Mouse (Mus musculus) testis, adult 2 months (tissue): ENCODE data around the gene Prdm16. TPM values are rescaled to one million over a fixed set of nuclear protein-coding genes. Genes with fewer than 3 reads are reported as not detected.

ENCODE experiments used
- H3K27ac ChIP-seq: fragments of 200-500 bp; 2 replicates; pipeline ENCODE4 v1.5.1; 2012; ENCODE audit warnings: low read depth, low read length; ENCODE audit not compliant: control insufficient read depth, insufficient read depth
- H3K27me3 ChIP-seq: fragments of 200-500 bp; 2 replicates; pipeline ENCODE4 v1.6.1; 2012; ENCODE audit warnings: mild to moderate bottlenecking, low read length, moderate library complexity; ENCODE audit not compliant: control insufficient read depth, insufficient read depth
- H3K36me3 ChIP-seq: fragments of 200-500 bp; 2 replicates; pipeline ENCODE4 v1.6.1; 2012; ENCODE audit warnings: mild to moderate bottlenecking, low read length; ENCODE audit not compliant: control insufficient read depth, insufficient read depth
- H3K4me1 ChIP-seq: fragments of 200-500 bp; 2 replicates; pipeline ENCODE4 v1.6.1; 2012; ENCODE audit warnings: low read length; ENCODE audit not compliant: control insufficient read depth, insufficient read depth
- H3K4me3 ChIP-seq: fragments of 200-500 bp; 2 replicates; pipeline ENCODE4 v1.5.1; 2012; ENCODE audit warnings: low read depth, mild to moderate bottlenecking, low read length, moderate library complexity, mixed read lengths; ENCODE audit not compliant: control insufficient read depth
- CTCF ChIP-seq: fragments of 200-500 bp; IDR thresholded peaks from 2 replicates; pipeline ENCODE4 v1.5.1; 2012; ENCODE audit warnings: low read depth, mild to moderate bottlenecking, inconsistent platforms, low read length, moderate library complexity; ENCODE audit not compliant: control insufficient read depth, insufficient read depth, insufficient replicate concordance
- POLR2A ChIP-seq: fragments of 200-500 bp; IDR thresholded peaks from 2 replicates; pipeline ENCODE4 v1.6.1; 2012; ENCODE audit warnings: low read depth, mild to moderate bottlenecking, inconsistent platforms, low read length, moderate library complexity; ENCODE audit not compliant: control insufficient read depth
- polyA plus RNA-seq: library from polyadenylated mRNA; depleted of rRNA; stranded (reverse); fragments of >200 nt; gene quantifications from 2 replicates; pipeline ENCODE4 v1.2.3, GENCODE M21; 2012

Gene Prdm16
- polyA plus RNA-seq, 1 experiment, result 3.0 TPM

DNA sequence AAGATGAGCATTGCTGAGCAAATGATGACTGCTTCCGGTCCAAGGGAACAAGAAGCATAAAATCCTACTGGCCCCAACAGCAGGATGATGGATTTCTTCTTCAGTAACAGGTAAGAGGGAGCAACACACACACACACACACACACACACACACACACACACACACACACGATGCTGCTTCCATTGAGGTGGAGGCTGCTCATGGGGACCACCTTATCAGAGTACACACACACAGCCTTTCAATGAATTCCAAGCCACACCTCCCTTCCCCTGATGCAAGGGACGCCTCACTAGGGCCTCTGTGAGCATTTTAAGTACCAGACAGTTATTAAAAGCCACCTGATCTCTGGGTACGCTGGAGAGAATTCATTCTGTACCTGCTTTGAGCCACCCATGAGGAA lies 39.9 kb downstream of the Prdm16 start:
- Histone ChIP-seq H3K36me3 (no peaks in the 10 kb centered on the region), H3K27ac (no peak overlapping the region), H3K27me3 (no peaks in the 10 kb centered on the region), H3K4me1 (no peaks in the 10 kb centered on the region; the same call in 1 of the 2 replicates), H3K4me3 (no peak overlapping the region)
- TF ChIP-seq POLR2A, result no peak
- no peak for TF ChIP-seq CTCF

DNA sequence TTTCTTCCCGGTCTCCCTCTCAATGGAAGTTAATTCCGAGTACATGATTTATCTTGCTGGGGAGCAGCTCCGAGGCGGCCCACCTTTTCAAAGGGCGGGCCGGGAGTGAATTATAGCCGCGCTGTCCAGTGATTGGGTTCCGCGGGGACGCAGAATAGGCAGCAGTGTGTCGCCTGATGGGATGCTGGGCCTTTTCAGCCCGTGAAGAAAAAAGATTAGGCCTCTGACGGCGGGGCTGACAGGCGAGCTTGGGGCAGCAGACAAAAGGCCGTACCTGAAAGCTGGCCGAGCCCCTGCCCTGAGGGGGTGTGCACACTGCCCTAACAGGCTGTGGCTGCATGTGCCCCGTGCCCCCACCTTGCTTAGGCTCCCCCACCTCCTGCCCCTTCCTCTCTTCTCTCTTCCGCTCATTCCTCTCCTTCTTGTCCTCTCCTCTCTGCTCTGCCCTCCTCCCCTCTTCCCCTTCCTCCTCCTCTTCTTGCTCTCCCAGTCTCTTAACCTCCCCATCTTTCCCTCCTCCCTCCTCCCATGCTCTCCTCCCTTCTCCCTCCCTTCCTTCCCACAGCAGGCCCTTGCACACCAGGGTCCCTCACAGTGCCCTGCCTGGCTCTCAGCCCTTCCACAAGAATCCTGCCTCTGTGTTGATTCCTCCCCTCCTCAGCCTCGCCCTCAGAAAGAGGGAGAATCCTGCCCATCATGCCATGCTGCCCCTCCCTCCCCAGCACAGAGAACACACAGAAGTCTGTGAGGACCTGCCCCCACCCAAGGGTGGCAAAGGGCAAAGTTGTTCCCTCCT lies 41.7 kb downstream of the Prdm16 start:
- no peak overlapping the region for H3K27ac ChIP-seq
- TF ChIP-seq POLR2A (no peak), CTCF (no peak)
- no peaks in the 10 kb centered on the region; the same call in 1 of the 2 replicates for H3K4me1 ChIP-seq
- no peaks in the 10 kb centered on the region for H3K36me3 ChIP-seq
- no peak overlapping the region for H3K4me3 ChIP-seq
- no peaks in the 10 kb centered on the region for H3K27me3 ChIP-seq

DNA sequence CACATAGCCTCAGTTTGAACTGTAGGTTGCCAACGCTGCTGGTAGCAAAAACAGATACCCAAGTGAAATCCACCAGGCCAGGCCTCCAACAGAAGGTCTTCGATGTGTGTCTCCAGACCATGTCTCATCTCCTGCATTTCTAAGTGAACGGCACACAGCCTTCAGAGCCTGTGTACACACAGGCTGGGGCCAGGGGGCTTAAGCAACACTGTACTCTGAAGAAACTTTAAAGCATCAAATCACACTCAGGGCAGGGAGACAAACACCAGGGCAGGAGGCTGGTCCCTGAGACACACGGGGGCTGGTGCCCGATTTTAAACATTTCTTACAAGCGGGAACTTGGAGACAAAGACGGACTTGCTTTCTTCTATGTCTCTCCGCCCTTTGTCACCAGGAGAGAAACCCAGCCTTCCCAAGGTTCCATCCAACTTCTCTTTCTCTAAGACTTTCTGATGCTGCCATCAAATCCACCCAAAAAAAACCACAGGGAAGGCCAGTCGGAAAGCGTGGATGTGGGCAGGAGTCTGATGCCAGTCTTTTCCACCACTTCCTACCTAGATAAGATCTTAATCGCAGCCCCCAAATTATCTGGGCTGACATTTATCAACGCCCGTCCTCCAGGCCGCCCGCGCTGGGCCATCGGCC lies 42.4 kb downstream of the Prdm16 start:
- TF ChIP-seq CTCF (no peak), POLR2A (no peak)
- Histone ChIP-seq H3K27ac (no peak overlapping the region), H3K36me3 (no peaks in the 10 kb centered on the region), H3K4me1 (no peaks in the 10 kb centered on the region), H3K4me3 (no peak overlapping the region), H3K27me3 (no peaks in the 10 kb centered on the region)

DNA sequence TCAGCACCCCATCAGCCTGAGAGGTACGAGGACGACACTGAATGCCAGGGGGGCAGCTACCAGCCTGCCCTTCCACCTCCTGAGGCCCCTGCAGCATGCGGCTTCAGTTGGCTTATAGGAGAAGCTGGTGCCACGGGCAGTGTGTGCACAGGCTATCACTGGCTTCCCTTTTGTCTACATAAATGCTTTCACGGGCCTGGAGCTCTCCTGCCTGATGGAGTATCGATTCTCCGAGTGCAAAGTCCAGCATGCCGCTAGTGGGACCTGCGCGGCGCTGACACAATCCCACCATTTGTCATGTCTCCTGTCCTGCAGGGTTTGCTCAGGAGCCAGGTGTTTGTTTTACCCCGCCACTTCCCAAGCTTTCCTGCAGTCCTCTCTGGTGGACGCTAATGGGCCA lies 44.1 kb downstream of the Prdm16 start:
- H3K36me3 ChIP-seq, result no peaks in the 10 kb centered on the region
- H3K27me3 ChIP-seq, result no peaks in the 10 kb centered on the region
- no peak overlapping the region for H3K4me3 ChIP-seq
- H3K4me1 ChIP-seq, result no peaks in the 10 kb centered on the region
- TF ChIP-seq POLR2A (no peak), CTCF (no peak)
- no peak overlapping the region for H3K27ac ChIP-seq

DNA sequence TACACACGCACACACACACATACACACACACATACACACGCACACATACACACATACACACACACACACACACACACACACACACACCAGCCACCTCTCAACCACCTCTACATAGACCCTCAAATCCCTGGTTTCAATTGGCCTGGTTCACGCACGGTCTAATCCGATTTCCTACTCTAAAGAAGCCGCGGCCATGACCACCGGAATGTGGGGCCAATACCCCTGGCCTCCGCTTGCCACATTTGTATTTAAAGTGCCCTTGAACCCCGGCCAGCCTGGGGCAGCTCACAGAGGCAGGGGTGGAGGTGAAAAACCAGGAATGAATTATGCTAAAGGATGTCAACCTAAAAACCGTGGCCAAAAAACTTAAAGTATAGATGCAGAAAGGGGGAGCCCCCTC lies 45.8 kb downstream of the Prdm16 start:
- TF ChIP-seq CTCF, result no peak
- TF ChIP-seq POLR2A, result no peak
- no peaks in the 10 kb centered on the region for H3K36me3 ChIP-seq
- H3K27ac ChIP-seq, result no peak overlapping the region
- H3K27me3 ChIP-seq, result no peaks in the 10 kb centered on the region
- H3K4me3 ChIP-seq, result no peak overlapping the region
- H3K4me1 ChIP-seq, result no peaks in the 10 kb centered on the region

DNA sequence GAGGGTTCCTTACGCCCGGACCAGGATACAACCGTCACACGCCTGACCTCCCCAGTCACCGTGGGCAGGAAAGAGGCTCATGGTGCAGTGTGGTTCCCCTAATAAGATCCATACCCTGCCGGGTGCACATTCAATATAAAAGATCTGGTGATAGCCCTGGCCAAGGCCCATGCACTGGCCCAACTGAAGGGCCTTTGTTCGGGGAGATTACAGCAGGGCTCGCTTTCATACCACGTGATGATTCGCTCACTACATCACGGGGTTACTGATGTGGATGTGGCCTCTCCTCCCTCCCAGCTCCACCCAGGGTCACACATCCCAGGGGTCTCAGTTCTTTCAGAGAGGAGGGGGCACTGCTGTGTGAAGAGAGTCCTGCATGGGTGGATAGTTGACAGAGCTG lies 50.3 kb downstream of the Prdm16 start:
- Histone ChIP-seq H3K4me1 (no peaks in the 10 kb centered on the region; the same call in 1 of the 2 replicates), H3K36me3 (no peaks in the 10 kb centered on the region), H3K4me3 (no peak overlapping the region), H3K27ac (no peak overlapping the region), H3K27me3 (no peaks in the 10 kb centered on the region)
- TF ChIP-seq POLR2A, result no peak
- no peak for TF ChIP-seq CTCF

DNA sequence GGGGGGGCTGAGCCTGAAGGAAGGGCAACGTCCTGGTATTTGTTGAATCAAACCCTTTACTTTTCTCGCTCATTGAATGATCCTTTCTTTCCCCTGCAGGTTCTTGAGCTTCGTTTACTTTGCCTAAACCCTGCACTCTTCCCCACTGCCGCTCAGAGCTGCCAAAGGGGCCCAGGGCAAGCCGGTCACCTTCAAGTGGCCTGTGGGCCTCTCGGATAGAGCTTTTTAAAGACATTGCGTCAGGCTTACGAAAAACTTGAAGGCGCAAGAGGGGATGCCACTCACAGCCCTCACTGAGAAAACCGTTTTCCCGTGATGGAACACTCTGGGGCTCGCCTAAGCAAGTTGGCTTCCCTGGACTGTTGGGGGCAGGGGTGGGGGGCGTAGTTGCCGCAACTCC lies 50.9 kb downstream of the Prdm16 start:
- no peak overlapping the region for H3K4me3 ChIP-seq
- no peaks in the 10 kb centered on the region; the same call in 1 of the 2 replicates for H3K4me1 ChIP-seq
- H3K27ac ChIP-seq, result no peak overlapping the region
- H3K36me3 ChIP-seq, result no peaks in the 10 kb centered on the region
- TF ChIP-seq POLR2A (no peak), CTCF (no peak)
- no peaks in the 10 kb centered on the region for H3K27me3 ChIP-seq
